Mouse (Mus musculus): ENCODE measurements at regions not wholly inside any gene's neighbourhood (a gene's known extent, or its start where the extent isn't known, plus 50 kb on each side); places are given as distances from the start of the nearest gene placed in this dataset.

DNA sequence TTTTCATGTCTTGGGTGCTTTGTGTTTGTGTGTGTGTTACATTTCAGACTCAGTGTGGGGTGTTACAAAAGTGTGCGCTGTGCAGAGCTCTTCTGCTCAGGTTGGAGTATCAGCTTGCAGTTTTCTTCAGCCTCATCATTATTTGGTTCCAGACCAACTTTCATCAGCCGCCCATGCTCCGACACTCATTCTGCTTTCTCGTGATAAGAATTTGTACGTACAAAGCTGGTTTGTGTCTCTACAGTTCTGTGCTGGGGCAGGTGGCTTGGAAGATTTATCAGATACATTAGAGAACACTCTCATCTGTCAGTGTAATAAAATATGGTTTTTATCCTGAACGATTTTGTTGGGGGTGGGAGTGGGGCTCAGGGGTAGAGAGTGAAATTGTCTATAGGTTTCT is 332.8 kb upstream of the Tnp1 start:
- no peak for DNase-seq (ENCODE audit: low read depth, low spot score)

DNA sequence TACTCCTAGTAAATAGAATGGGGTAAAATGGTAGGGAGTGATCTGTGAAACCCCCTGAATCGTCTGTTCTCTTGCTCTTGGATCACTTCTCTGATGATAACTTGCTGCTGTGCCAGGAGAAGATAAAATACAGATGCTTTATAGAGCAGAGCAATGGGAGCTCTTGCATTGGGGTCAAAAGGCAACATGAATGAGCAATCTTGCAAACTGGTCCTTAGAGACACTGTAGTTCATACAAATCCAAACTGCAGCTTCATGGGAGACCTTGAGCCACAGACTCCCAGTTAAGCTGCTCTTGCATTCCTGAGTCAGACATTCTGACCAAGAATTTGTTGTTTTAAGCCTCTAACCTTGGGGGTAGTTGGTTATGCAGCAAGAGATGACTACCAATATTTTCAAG is 328.9 kb upstream of the Tnp1 start:
- DNase-seq (ENCODE audit: low read depth, low spot score), result no peak

DNA sequence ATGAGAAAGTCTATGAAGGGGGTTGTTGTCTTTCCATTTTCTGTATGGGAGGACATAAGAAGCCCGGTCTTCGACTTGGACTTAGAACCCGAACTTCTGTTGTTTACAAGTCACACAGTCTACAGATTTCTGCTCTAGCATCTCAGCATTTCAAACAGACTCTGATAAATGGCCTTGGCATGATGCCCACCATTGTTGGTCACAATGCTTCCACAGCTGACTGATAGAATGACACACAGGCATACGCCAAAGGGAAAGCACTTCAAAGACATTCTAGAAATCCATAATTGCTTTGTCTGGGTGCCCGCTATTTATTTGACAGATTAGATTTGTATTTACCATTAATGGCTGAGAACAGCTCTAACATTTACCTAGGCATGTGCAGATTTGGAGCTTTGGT is 326.2 kb upstream of the Tnp1 start:
- no peak for DNase-seq (ENCODE audit: low read depth, low spot score)

DNA sequence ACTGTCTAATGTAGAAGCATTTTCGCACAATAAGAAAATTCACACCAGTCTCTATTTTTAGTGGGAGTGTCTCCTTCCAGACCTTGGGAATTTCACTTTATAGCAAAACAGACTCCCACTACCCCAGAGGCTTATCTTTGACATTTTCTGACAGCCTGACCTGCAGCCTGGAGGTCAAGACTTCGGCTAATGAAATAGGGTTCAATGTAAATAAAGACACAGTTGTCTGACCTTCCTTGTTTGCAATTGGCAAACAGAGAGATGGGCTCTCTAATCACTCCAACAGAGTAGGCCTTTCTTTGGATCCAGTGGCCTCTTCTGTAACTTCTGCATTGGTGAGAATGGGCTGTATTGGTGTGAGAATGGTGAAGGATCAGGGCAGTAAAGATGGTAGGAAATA is 321.7 kb upstream of the Tnp1 start:
- DNase-seq (ENCODE audit: low read depth, low spot score), result no peak

DNA sequence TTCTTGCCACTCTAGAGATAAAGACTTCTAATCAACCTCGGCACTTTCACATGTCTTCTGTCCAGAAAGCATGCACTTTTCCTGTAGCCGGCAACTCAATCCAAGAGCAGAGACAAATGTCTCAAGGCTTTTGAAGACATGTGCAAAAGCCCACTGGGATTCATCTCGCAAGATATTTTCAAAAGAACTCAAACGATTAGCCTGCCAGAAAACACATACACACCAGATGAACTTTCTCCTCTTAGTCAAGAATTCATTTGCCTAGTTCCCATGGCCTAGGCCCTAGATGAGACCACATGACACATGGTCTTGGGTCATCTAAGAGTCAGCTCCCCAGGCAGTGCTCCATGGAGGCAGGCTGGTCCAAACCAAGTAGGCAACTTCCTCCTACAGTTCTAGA is 293.8 kb upstream of the Tnp1 start:
- DNase-seq (ENCODE audit: low read depth, low spot score), result no peak

DNA sequence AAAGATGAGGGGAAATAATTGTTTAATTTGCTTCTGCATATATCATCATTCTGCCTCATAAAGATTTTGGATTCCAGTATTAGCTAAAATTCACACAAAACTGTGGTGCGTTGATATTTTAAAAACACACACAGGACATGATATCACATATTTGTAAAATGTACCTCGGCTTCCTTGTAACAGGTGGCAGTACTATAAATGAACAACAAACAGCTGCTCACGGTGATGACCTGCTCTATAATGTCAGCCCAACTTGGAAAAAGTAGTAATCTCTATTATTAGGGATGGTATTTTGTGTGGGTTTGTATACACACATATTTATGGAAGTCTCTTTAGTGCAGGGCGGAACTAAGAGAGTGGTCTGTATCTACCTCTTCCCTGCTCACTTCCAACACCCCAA is 292.7 kb upstream of the Tnp1 start:
- DNase-seq (ENCODE audit: low read depth, low spot score), result no peak

DNA sequence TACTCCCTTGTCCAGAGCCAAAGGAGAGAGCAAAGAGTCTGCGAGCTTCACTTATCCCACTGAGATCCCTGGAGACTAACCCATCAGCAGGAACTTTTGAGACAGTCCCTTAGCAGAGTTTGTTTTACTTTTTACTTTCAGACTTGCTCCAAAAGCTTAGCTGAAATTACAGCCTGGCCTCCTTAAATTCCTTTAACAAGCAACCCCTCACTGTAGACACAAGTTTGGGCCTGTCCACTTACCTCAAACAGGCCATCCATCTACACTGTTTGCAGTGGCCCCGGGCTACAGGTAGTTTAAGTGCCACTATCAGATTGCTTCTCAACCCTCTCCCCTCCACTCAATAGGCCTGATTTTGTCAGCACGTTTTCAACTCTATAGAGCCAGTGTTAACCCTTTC is 291.5 kb upstream of the Tnp1 start:
- peak; percentile 23 for DNase-seq (ENCODE audit: low read depth, low spot score)

DNA sequence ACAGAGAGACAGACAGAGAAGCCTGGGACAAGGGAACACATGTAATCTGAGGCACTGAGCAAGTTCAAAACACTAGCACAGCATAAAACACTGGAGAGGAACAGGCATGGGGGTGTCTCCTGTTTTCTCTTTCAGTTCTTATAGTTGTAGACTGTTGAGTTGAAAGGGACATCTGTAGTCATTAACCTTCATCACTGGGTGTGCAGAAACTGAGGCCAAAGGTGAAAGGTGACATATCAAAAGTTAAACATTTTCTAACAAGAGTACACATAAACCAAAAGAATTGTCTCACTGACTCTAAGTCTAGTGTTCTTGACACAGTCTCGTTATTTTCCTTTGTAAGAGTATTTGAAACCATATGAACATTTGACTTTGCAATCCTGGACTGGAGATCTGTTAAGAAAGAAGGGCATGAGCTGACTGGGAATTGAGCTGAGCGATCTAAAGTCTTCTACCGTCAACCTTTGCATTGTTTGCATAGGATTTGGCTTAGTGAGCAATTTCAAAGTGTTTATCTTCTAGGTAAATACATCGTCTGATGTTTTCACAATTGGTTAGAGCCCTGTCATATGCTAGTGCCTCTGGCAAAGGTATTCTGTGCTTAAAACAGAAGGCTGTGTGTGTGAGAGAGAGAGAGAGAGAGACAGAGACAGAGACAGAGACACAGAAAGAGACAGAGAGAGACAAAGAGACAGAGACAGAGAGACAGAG is 284.4 kb upstream of the Tnp1 start:
- DNase-seq (ENCODE audit: low read depth, low spot score), result no peak

DNA sequence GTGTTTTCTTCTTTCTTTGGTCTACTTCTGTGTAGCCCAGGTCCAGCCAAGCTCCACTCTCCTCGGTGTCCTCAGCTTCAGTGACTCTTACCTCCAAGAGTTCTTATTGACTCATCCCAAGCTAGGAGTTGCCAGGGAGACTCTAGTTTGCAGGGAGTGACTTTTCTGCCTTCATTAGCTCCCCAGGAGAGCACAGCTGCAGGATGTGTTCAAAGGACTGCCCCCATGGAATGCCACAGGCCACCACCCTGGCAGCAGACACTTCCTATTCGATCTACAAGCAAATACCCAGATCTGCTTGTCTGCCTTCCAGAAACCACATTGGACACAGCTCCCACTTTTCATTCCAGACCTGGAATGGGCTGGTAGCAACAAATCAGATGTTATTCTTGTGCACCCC is 269.6 kb upstream of the Tnp1 start:
- no peak for DNase-seq (ENCODE audit: low read depth, low spot score)

DNA sequence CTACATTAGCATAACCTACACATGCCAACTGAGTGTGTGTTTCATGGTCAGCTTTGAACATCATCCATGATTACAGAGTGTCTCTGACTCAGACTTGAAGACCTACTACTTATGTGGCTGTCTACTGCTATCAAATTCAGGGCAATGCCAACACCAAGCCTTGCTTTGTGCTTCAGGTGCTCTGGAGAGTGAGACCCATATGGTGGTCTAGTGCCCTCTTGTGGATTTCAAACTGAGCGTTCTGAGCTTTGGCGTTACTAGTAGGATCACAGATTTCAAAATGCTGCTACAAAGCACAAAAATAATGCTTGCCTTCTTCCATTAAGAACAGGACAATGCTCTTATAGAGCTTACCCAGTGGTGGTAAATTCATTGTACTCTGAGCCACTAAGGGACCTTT is 258.8 kb upstream of the Tnp1 start:
- DNase-seq (ENCODE audit: low read depth, low spot score), result no peak

DNA sequence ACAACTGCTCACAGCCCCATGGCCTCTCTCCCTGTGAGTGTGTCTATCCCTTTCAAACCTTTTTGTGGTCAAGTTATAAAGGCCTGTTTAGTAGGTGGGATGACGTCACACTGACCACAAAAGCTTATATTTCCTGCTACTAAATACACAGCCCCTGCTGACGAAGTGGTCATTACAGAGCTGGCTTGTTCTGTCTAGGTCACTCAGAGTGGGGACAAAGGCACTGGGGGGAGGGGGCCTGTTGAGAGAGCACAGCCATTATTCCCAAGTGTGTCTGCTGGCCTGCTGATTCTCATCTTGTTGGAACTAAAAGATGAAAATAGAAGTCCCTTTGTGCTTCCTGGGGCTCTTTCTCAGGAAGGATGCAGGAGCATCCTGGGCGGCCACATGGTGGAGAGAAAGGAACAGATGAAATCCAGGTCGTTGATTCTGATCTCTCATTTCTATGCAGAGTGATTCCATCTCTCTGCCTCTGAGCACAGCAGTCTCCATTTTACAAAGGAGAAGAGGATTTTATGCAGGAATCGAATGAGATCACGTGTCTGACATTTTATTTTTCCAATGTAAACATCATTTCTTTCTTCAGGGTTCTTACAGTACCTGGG is 255.2 kb upstream of the Tnp1 start:
- no peak for DNase-seq (ENCODE audit: low read depth, low spot score)

DNA sequence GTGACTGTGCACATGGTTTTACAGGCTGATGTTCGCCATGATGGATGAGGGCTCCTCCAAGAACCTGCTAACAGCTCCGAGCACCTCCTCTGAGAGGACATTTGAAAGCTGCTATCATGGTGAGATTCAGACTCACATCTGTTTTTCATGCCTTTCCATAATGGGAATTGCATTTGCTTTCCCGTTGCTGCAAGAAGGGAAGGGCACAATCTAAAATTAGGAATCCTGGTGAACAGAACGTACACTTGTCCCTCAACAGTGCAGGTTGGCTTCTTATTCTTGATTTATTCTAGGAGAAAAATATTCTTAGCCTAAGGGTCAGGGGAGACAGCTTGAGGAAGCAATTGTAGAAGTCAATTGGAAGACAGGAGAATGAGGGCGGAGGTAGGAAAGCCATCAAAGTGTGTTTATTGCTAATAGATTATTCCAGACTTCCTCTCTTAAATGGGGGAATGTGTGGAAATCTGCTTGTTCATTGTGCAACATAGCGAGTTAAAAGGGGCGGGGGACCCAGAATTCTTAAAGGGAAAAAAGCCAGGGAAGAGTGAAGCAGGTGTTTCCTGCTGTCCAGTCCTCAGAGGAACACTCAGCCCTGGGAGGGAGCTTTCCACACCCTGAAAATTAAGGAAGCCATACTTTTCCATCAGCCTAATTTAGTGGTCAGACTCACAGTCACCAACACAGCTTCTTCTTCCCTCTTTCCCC is 253.5 kb upstream of the Tnp1 start:
- DNase-seq (ENCODE audit: low read depth, low spot score), result no peak

DNA sequence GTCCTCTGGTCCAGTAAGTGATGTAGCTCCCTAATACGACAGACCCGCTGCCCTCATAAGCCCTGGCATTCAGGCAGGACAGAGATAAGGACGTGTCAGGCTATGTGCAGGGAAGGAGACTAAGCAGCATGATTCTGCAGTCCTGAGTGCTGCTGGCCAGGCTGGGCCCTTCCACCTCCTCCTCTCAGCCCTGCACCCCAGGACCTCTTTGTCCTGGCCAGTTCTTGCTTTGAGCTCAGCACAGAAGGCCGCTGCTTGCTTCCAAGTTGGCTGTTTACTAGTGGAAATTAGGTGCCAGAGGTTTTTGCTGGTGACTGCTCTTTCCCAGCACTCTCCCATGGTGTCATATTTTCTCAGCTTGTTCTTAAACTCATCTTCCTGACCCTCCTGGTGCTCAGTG is 249.3 kb upstream of the Tnp1 start:
- DNase-seq (ENCODE audit: low read depth, low spot score), result no peak

DNA sequence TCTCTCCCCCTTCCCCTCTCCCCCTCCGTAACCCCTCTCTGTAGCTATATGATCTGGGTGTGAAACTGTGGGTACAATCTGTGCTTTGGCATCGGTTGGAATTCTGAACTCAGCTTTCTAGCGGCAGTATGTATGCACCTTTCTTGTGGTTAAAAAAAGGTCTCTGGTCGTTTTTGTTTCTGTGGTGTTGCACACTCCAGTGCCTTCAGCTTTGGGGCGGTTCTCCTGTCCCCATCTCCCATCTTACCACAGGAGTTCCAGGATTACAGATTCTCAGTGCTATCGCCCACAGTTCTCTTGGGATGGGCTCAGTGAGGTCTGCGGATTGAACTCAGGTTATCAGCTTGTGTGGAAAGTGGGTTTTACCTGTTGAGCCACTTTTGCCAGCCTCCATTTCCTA is 248.5 kb upstream of the Tnp1 start:
- no peak for DNase-seq (ENCODE audit: low read depth, low spot score)

DNA sequence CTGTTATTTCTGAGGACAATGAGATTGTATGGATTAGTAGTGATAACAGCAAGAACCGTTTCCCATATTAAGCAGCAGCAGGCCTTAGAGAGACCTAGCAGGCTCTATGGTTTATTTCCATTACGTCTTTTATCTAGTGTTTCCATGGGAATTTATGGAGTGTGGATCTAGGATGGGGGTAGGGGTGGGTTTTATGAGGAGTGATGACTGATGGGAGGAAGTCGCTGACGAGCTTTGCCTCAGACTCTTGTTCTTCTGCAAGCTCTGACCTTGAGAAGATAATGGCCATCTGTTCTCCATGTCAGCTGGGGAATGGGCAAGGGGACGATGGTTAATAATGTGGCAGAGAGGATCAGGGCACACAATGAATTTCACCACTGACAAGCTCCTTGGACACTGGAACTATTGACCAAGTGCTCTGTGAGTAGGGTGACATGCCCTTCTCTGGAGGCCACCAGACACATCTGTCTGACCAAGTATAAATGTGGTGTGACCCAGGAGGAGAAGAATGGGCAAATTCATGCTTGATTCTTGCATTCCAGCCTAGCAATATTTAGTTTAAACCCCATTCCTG is 243.9 kb upstream of the Tnp1 start:
- no peak for DNase-seq (ENCODE audit: low read depth, low spot score)

DNA sequence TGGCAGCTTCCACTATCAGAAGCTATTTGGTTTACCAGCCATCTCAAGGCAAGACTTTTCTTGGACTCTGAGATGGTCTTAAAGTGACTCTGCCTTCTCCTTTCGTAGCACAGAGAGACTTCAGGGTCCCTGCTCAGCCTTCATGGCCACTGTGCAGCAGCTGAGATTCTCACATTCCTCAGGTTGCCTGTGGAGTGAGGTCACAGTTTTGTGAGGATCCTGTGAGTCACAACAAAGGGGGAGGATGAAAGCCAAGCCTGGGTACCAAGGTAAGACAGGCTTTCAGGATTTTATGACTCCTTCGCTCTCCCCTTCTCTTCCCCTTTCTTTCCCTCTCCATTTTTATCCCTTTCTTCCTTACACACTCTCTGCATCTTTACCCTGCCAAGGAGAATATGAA is 241.6 kb upstream of the Tnp1 start:
- no peak for DNase-seq (ENCODE audit: low read depth, low spot score)

DNA sequence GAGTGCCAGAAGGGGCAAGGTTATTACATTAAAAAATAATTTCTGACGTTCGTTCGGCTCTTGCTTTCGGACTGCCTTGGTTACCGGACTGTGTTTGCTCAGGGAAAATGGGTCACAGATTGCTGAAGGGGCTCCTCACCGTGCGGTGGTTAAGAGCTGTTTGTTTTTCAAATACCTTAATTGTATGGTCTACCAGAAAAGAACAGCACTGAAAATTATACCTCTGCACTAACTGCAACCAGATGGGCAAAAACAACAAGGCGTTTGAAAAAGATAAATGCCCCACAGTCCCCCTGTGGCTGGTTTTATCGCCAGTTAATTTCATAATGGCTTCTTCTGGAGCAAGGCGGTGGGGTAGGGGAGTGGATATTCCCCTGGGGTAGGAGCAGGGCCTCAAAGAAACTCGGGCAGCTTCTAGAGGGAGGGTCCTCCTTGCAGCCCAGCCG is 236.2 kb upstream of the Tnp1 start:
- peak; percentile 24 for DNase-seq (ENCODE audit: low read depth, low spot score)

DNA sequence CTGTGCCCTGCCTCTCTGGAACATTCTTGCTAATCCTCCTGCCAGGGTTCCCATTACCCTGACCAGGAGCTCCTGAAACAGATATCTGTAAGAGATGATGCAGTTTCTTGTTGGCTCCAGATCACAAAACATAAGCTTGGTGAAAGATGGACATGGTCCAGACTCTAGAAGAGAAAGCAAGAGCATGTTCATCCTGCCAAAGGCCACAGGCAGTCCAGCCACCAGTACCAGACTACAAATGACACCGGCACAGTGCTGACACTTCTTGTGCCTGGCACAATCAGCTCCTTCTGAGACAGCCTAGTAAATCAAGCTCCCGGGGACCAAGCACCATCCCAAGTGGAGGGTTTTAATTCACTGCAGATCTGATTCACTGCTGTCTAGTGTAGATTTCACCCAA is 228.3 kb upstream of the Tnp1 start:
- DNase-seq (ENCODE audit: low read depth, low spot score), result no peak

DNA sequence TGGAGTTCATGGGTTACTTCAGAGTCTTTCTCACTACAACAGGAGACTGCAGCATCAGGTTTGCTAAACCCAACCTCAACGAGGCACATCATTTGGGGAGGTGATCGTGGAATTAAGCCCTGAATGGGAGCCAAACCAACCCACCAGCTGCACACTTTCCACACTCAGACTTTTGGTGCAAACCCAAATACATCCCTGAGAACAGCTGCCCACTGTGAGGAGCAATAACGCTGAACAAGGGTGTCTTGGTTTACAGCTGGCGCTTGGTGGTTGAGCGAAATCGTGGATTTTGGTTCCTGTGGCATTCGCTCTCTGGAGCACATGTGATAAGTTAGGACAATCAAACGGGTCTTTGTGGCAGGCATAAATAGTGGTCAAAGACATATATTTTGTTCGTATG is 226.6 kb upstream of the Tnp1 start:
- DNase-seq (ENCODE audit: low read depth, low spot score), result no peak

DNA sequence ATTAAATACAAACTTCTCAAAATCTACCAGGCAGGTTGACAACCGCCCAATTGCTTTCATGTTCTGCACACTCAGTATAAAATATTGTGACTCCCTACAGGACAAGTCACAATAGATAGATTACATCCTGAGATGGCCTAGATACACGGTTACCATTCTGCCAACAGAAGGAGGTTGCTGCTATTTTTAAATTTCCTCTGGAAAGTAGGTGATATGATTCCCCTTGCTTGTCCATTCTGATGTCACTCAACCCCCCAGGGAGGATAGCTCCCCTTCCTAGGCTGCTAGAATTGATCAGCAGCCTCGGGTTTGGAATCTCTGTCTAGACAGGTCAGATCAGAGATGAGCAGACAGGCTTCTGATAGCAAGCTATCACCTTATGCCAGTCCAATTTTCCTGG is 221.2 kb upstream of the Tnp1 start:
- DNase-seq (ENCODE audit: low read depth, low spot score), result no peak

DNA sequence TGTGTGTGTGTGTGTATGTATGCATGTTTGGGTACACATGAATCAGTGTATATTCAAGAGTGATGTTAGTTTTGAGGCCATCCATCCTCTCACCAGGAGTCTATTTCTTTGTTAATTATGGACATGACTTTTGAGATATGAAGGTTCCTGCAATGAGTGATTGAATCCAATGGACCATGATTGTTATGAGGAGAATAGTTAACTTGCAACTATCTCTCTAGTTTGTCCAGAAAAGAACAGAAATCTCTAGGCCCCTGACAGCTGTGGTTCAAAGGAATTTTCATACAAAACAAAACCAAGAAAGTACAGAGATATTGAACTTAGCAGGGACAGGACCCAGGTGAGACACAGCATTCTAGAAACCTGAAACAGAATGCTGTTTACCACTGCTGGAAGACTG is 217.9 kb upstream of the Tnp1 start:
- no peak for DNase-seq (ENCODE audit: low read depth, low spot score)

DNA sequence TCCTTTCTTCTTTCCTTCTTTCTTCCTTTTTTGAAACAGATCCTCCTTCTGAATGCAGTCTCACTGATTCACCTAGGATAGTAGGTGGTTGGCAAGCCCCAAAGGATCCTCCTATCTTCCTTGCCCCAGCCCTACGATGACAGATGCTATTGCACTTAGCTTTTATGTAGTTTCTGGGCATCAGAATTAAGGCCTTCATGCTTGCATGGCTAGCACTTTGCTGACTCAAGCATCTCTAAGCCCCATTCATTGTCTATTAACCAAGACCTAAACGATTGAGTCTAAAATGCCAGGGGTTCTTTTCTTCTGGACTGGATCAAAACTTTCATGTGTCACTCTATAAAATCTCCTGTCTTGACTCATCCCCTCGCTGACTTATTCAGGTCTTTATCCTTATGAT is 217.3 kb upstream of the Tnp1 start:
- no peak for DNase-seq (ENCODE audit: low read depth, low spot score)

DNA sequence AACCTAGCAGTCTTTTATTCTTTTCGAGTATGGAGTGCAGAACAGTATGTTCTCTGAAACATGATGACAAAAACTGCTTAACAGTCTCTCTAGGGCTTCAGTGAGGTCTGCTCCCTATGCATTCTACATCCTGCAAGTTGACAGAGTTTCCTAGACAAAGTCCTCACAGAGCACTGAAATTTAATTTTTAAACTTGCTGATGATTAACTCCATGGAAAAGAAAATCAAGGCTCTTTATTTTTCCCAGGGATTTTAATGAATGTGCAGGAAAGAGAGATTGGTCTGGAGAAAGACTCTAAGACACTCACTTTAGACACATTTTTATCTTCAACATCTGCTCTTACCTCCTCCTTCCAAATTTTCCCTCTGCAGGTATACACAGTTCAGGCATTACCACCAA is 214.9 kb upstream of the Tnp1 start:
- no peak for DNase-seq (ENCODE audit: low read depth, low spot score)
